Mouse (Mus musculus) hindbrain, embryonic 10.5 days (tissue): ENCODE measurements around the gene Cpeb1. TPM values are rescaled to one million over a fixed set of nuclear protein-coding genes. Genes with fewer than 3 reads are reported as not detected.

Experiments used
- DNase-seq: peaks from one replicate; pipeline ENCODE4 v3.0.0-alpha.2; 2017; ENCODE audit warnings: low spot score
- H3K27ac ChIP-seq: fragments of 300-500 bp; sonication (generic); 2 replicates; pipeline ENCODE4 v1.5.1; 2016; ENCODE audit warnings: mild to moderate bottlenecking, moderate library complexity
- H3K27me3 ChIP-seq: fragments of 300-500 bp; sonication (generic); 2 replicates; pipeline ENCODE4 v1.6.1; 2016; ENCODE audit warnings: mild to moderate bottlenecking; ENCODE audit not compliant: poor library complexity, insufficient read depth, severe bottlenecking
- H3K36me3 ChIP-seq: fragments of 300-500 bp; sonication (generic); 2 replicates; pipeline ENCODE4 v1.6.1; 2016; ENCODE audit warnings: mild to moderate bottlenecking, moderate library complexity
- H3K4me1 ChIP-seq: fragments of 300-500 bp; sonication (generic); replicated peaks from 2 replicates; pipeline ENCODE4 v1.6.1; 2016; ENCODE audit warnings: mild to moderate bottlenecking
- H3K4me3 ChIP-seq: fragments of 300-500 bp; sonication (generic); 2 replicates; pipeline ENCODE4 v1.5.1; 2016; ENCODE audit warnings: mild to moderate bottlenecking, moderate library complexity
- H3K9me3 ChIP-seq: fragments of 300-500 bp; sonication (generic); 2 replicates; pipeline ENCODE4 v1.6.1; 2016; ENCODE audit warnings: mild to moderate bottlenecking, moderate library complexity
- WGBS: fragments of 180-500 bp; shearing (Covaris S2); methylation state at CpG from one replicate; pipeline ENCODE4 v1.1.7; 2016; 5-methylcytosine and 5-hydroxymethylcytosine counted together
- polyA plus RNA-seq: library from polyadenylated mRNA; unstranded; fragments of >200 nt; fragmentation: Nextera tagmentation; extraction: Ambion mirVana; gene quantifications from 2 replicates; pipeline ENCODE4 v1.2.1, GENCODE M21; 2016

Gene Cpeb1
- polyA plus RNA-seq, 1 experiment from 2014 or later, result 1.3 TPM

DNA sequence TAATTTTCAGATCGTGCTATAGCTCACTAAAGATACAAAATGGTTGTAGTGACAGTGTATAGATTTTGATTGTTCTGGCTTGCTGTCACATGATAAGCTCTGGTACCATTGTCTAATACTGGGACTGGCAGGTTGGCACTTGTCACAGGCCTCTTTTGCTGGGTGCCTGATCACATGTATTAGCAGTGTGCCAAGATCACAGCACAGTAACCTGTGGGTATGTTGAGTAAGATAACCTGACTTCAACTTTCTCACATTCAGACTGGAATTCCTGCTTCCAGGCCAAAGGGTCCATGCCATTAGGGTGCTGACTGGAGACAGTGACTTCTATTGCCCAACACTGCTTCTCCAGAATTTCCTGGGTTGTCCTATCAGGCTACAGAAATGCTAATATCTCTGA, 144.1 kb downstream of the Cpeb1 start:
- H3K36me3 ChIP-seq, result no peaks in the 10 kb centered on the region
- H3K4me3 ChIP-seq, result no peak overlapping the region
- H3K27me3 ChIP-seq, result no peaks in the 10 kb centered on the region
- H3K4me1 ChIP-seq, result no peaks in the 10 kb centered on the region
- H3K27ac ChIP-seq, result no peak overlapping the region
- no peaks in the 10 kb centered on the region for H3K9me3 ChIP-seq
- WGBS, result 88% methylated on average over 1 of the region's 1 CpGs
- no peak for DNase-seq

DNA sequence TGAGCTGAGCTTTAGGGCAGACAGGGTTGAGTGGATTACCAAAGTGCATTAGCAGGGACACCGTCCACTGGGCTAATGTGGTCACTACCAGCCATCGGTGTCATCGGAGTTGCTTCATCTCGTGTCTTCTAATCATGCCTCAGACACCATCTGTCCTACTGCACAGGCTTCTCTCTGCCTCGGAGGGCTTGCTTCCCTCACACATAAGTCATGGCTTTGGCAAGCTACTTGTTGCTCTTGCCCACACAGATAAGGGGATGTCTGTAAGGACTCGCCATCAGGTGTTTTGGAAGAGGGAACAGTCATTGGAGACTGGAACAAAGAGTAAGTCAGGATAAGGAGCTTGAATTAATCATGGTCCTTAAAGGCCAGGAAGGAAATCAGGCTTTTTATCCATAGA, 146.0 kb downstream of the Cpeb1 start:
- H3K27me3 ChIP-seq, result no peaks in the 10 kb centered on the region
- H3K36me3 ChIP-seq, result no peaks in the 10 kb centered on the region
- DNase-seq, result no peak
- no peak overlapping the region for H3K4me3 ChIP-seq
- no peak overlapping the region for H3K27ac ChIP-seq
- H3K4me1 ChIP-seq, result no peaks in the 10 kb centered on the region
- WGBS, result 89% methylated on average over 6 of the region's 6 CpGs
- H3K9me3 ChIP-seq, result no peaks in the 10 kb centered on the region

DNA sequence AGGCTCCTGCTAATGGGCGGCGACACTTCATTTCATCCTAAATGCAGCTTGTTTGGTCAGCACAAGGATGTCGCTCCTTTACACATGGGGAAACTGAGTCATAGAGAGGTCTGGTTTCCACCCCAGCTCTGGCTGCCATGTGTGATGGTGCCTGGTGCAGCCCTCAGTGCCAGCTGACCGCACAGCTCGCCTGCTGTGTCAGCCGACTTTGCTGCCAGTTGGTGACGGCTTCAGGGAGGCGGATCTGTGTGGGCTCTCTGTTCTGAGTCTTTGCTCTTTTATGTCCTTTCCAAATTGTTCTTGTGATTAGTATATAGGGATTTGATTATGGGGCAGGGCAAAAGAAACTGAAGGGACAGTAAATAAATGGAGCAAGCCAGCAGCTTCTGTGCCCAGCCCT, 147.5 kb downstream of the Cpeb1 start:
- H3K27me3 ChIP-seq, result no peaks in the 10 kb centered on the region
- no peaks in the 10 kb centered on the region for H3K9me3 ChIP-seq
- WGBS, result 71% methylated on average over 8 of the region's 8 CpGs
- no peaks in the 10 kb centered on the region for H3K36me3 ChIP-seq
- no peak overlapping the region for H3K4me3 ChIP-seq
- H3K4me1 ChIP-seq, result no peaks in the 10 kb centered on the region
- no peak overlapping the region for H3K27ac ChIP-seq
- DNase-seq, result no peak

DNA sequence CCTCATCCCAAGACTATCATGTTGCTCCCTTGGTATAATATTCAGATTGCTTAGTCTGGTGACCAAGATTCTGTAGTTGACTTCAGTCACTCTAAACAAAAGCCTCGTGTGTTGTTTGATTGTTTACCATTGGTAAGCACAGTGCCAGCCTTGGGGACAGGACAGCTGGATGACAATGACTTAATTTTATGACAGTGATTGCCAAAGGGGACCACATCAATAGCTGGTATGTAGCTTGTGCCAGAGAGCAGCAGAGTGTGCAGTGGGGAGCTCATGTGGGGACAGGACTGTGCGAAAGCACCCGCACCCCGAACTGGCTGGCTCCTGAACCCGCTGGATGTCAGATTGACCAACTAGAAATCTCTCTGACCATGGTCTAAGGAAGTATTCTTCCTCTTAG, 150.6 kb downstream of the Cpeb1 start:
- DNase-seq, result no peak
- Histone ChIP-seq H3K36me3 (no peaks in the 10 kb centered on the region), H3K27ac (no peak overlapping the region), H3K9me3 (no peaks in the 10 kb centered on the region), H3K27me3 (no peaks in the 10 kb centered on the region), H3K4me1 (0 out of 2 replicates have a peak, but pooled peaks cover 3% of the 10 kb centered on the region), H3K4me3 (no peak overlapping the region)
- WGBS, result 92% methylated on average over 5 of the region's 5 CpGs

DNA sequence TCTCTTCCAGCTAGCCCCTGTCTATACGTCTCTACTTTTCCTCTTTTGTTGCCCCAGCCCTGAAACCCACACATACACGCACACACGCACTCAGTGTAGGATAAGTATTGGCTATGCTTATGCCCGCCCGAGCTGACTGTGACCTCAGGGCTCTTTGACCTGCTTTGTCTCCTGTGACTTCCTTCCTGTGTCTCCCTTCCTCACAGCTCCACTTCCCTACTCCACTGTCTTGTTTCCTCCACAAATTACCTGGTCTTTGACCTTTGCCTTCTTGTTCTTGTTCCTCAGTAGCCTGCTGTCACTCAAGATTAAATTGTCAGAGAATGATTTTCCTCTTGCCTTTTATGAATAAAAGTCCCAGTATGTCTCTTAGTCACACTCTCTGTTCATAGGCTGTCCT, 151.2 kb downstream of the Cpeb1 start:
- WGBS, result 82% methylated on average over 5 of the region's 5 CpGs
- Histone ChIP-seq H3K27me3 (no peaks in the 10 kb centered on the region), H3K27ac (no peak overlapping the region), H3K4me1 (0 out of 2 replicates have a peak, but pooled peaks cover 3% of the 10 kb centered on the region), H3K4me3 (no peak overlapping the region), H3K9me3 (no peaks in the 10 kb centered on the region), H3K36me3 (no peaks in the 10 kb centered on the region)
- no peak for DNase-seq

DNA sequence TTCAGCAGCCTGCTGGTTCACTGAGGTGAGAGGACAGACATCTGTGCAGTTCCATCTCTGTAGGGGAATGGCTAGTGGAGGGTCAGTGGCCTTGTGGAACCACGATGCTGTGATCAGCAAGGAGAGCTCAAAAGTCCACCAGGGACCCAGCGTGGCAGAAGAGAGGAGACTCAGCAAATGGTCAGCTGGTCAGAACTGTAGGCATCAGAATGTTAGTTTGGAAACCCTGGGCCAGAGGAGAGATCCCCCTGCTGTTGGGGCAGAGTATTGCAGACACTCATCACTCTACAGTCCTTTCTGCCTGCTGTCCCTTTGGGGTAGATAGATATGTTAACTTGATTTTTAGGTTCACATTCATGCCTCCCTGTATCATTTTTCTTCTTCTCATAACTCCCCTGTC, 151.6 kb downstream of the Cpeb1 start:
- Histone ChIP-seq H3K4me1 (0 out of 2 replicates have a peak, but pooled peaks cover 3% of the 10 kb centered on the region), H3K36me3 (no peaks in the 10 kb centered on the region), H3K27ac (no peak overlapping the region), H3K4me3 (no peak overlapping the region), H3K27me3 (no peaks in the 10 kb centered on the region), H3K9me3 (no peaks in the 10 kb centered on the region)
- WGBS, result 92% methylated on average over 2 of the region's 2 CpGs
- DNase-seq, result no peak

DNA sequence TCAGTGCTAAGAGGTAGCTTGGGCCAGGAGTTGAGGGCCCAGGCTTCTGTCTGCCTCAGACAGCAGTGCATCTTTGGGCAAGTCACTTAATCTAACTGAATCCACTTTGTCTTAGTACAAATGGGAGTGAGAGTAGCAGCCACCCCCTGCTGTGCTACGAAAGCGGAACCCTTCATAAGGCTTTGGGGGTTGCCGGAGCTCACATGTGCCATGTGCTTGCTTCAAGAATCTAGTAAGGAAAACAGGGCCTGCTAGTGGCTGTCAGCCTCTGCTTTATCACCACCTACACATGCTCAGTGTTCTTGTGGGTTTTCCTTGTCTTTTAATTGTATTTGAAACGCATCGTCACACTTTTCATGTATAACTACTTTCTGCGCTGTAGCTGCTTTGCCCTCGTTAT, 153.9 kb downstream of the Cpeb1 start:
- 53% methylated on average over 7 of the region's 7 CpGs for WGBS
- Histone ChIP-seq H3K4me3 (no peak overlapping the region), H3K27ac (no peak overlapping the region), H3K9me3 (no peaks in the 10 kb centered on the region), H3K36me3 (no peaks in the 10 kb centered on the region), H3K27me3 (no peaks in the 10 kb centered on the region), H3K4me1 (peaks cover 3% of the 10 kb centered on the region; the same call in 1 of the 2 replicates)
- no peak for DNase-seq

DNA sequence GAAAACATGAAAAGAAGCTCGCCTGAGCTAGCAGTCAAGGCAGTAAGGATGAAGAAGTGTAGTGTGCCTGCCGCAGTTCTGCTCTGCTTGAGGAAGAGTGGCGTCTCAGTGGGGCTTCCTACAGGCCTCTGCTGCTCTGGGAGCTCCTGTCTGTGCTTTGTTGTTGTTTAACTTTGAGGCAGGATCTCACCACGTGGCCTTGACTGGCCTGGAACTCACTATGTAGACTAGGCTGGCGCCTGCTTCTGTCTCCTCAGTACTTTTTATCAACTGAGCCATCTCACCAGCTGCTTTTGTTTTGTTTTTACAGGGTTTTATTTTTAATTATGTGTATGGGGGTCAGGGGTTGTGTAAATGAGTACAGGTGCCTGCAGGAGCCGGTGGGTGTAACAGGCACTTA, 157.1 kb downstream of the Cpeb1 start:
- H3K4me1 ChIP-seq, result peaks cover 3% of the 10 kb centered on the region; the same call in 1 of the 2 replicates
- 34% methylated on average over 6 of the region's 6 CpGs for WGBS
- no peaks in the 10 kb centered on the region for H3K27me3 ChIP-seq

More for the DNA sequence above, 157.1 kb downstream of the Cpeb1 start:
- no peak for DNase-seq
- Histone ChIP-seq H3K27ac (no peak overlapping the region; the same call in 1 of the 2 replicates), H3K36me3 (no peaks in the 10 kb centered on the region), H3K4me3 (no peak overlapping the region), H3K9me3 (no peaks in the 10 kb centered on the region)

Other genes starting within 250 kb of the Cpeb1 start
- 2.4 and 2.5 TPM in 2 replicates for gene Pde8a, start 241.9 kb downstream of the Cpeb1 start, polyA plus RNA-seq
- 1,093 and 1,176 TPM in 2 replicates for gene Rps17, start 110.2 kb downstream of the Cpeb1 start, polyA plus RNA-seq
- gene Ap3b2, start 38.5 kb upstream of the Cpeb1 start, polyA plus RNA-seq, result 20.6 and 44.7 TPM in 2 replicates
- gene BC048679, start 42.8 kb upstream of the Cpeb1 start, polyA plus RNA-seq, result 0.39 and 0.73 TPM in 2 replicates
- 0.07 and 0.54 TPM in 2 replicates for gene Fsd2, start 111.5 kb upstream of the Cpeb1 start, polyA plus RNA-seq
- 2.9 and 4.2 TPM in 2 replicates for gene Whamm, start 115.8 kb upstream of the Cpeb1 start, polyA plus RNA-seq